Mouse (Mus musculus) bone marrow, adult 2 months (tissue): Measurements from ENCODE around the gene Vps13d.

ENCODE experiments used
- CTCF ChIP-seq: fragments of 200-500 bp; IDR thresholded peaks from 2 replicates; pipeline ENCODE4 v1.5.1; 2011; ENCODE audit warnings: low read length, control low read depth; ENCODE audit not compliant: control insufficient read depth, insufficient read depth
- POLR2A ChIP-seq: fragments of 200-500 bp; IDR thresholded peaks from 2 replicates; pipeline ENCODE4 v1.6.1; 2011; ENCODE audit warnings: low read depth, mild to moderate bottlenecking, control low read depth, low read length, borderline replicate concordance; ENCODE audit not compliant: control insufficient read depth

DNA sequence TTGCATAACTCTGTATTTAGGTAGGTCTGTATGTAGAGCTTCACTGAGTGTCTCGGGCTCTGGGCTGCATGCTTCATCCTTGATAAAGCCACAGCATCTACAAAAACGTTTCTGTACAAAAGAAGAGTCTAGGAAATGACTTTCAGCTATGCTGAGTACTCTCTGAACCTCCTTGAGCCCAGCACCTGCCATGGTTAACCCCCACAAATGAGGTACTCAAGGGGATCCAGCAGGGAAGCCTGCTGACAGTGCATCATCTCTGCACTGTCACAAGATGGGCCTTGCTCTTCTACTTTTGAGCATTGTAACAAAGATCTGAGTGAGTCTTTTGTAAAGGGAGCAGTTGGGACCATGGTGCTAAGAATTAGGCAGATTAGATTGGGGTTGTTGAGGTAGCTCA is 162.2 kb downstream of the Vps13d start:
- TF ChIP-seq CTCF: no peak
- no peak for TF ChIP-seq POLR2A
